Mouse (Mus musculus) forebrain, embryonic 14.5 days (tissue): Measurements from ENCODE around the gene Fam187b. TPM values are rescaled to one million over a fixed set of nuclear protein-coding genes. Genes with fewer than 3 reads are reported as not detected.
A peak's percentile ranks its signal among the peaks of the same experiment; 100 is the strongest.
"Not testable (repeated sequence)": the region's sequence is repeated elsewhere in the genome, so short reads cannot be mapped to it uniquely, and the experiment has no call there.

Experiments
- ATAC-seq: fragments of 200-750 bp; cut with Nextera tagmentation; 2 replicates; pipeline ENCODE4 v1.8.0; 2017; ENCODE audit warnings: mild to moderate bottlenecking, moderate library complexity
- DNase-seq: peaks from one replicate; pipeline ENCODE4 v3.0.0-alpha.2; 2015; ENCODE audit warnings: low spot score
- H3K27ac ChIP-seq: fragments of 300-500 bp; sonication (generic); 2 replicates; pipeline ENCODE4 v1.5.1; 2014; ENCODE audit warnings: low read depth, mild to moderate bottlenecking, control low read depth, low read length, moderate library complexity
- H3K27me3 ChIP-seq: fragments of 300-500 bp; sonication (generic); replicated peaks from 2 replicates; pipeline ENCODE4 v1.6.1; 2014; ENCODE audit warnings: low read length, control low read depth, mixed read lengths; ENCODE audit not compliant: control insufficient read depth, insufficient read depth
- H3K36me3 ChIP-seq: fragments of 300-500 bp; sonication (generic); 2 replicates; pipeline ENCODE4 v1.6.1; 2014; ENCODE audit warnings: low read length, control low read depth; ENCODE audit not compliant: control insufficient read depth, insufficient read depth
- H3K4me1 ChIP-seq: fragments of 300-500 bp; sonication (generic); 2 replicates; pipeline ENCODE4 v1.6.1; 2014; ENCODE audit warnings: antibody characterized with exemption, low read length, control low read depth; ENCODE audit not compliant: control insufficient read depth, insufficient read depth
- H3K4me2 ChIP-seq: fragments of 300-500 bp; sonication (generic); 2 replicates; pipeline ENCODE4 v1.6.1; 2014; ENCODE audit warnings: mild to moderate bottlenecking, control low read depth, low read length
- H3K4me3 ChIP-seq: fragments of 300-500 bp; sonication (generic); 2 replicates; pipeline ENCODE4 v1.5.1; 2014; ENCODE audit warnings: low read depth, low read length, control low read depth
- H3K9ac ChIP-seq: fragments of 300-500 bp; sonication (generic); 2 replicates; pipeline ENCODE4 v1.6.1; 2014; ENCODE audit warnings: mild to moderate bottlenecking, low read length, control low read depth, moderate library complexity
- H3K9me3 ChIP-seq: fragments of 300-500 bp; sonication (generic); replicated peaks from 2 replicates; pipeline ENCODE4 v1.6.1; 2016; ENCODE audit warnings: low read length, control low read depth, mixed read lengths; ENCODE audit not compliant: control insufficient read depth
- WGBS: fragments of 180-500 bp; shearing (Covaris S2); extraction: QIAGEN DNeasy Blood & Tissue Kit; methylation state at CpG from one replicate; pipeline ENCODE4 v1.1.7; 2014; 5-methylcytosine and 5-hydroxymethylcytosine counted together
- polyA plus RNA-seq: library from polyadenylated mRNA; unstranded; fragments of >200 nt; fragmentation: Nextera tagmentation; extraction: Ambion mirVana; gene quantifications from 2 replicates; pipeline ENCODE4 v1.2.1, GENCODE M21; 2014

The Fam187b gene
- polyA plus RNA-seq = 0.20 and 0.35 TPM in 2 replicates

DNA sequence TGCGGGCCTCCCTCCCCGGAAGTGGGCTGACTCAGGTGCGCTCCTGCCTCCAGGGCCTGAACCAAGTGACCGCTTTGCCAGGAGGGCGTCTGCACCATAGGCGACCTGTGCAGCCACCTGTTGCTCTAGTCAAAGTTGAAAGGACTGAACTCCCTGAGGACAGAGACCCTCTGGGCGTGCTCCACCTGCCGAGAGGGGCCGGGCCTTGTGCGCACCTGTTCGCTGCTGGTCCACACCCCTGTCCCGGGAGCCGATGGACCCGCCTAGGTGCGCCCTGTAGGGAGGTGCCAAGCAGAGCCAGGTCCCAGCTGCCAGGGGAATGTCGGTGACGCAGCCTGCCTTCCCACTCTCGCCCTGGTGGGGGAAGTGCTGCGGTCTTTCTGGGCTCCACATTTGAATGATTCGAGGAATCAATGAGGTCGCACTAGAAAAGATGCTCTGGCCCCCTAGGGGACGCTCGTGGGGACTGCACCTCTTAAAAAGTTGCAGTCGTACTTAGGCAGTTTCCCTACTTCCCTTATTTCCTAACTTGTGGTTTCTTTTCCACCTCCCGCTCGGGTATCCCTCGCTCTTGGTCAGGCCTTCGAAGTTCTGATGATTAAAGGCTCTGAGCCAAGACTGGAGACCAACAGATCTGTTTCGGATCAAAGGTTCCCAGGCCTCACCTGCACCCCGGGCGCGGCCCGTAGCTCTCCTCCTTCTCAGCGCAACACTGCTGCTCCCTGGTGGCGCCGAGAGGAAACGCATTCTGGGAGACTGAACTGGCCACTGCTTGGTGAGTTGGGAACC, at the start of gene Fam187b:
Gene Fam187b (plus strand): TSS at position 290 of the 789 bp plus-strand sequence.
- peak within 1 kb of the TSS; percentile 44 for H3K9ac ChIP-seq
- DNase-seq (peak; percentile 86), ATAC-seq (peak; percentile 88)

DNA sequence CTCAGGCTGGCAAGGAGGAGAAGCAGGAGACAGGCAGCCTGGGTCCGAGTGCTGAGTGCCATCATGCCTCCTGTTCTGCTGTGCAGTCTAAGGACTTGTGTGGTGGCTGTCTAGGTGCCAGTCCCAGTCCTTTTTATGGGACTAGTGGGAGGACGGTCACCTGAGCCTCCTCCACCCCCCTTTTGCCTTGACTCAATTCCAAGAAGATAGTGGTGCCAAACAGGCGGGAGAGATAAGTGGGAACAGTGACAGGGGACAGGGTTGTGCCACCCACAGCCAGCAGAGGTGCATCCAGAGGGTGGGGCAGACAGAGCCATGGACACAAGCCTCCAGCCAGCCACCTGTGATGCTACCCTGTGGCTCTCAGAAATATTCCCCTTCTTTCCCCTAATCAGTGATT, 49.5 kb upstream of the Fam187b start:
- Histone ChIP-seq H3K9ac (no peak overlapping the region), H3K36me3 (no peaks in the 10 kb centered on the region), H3K9me3 (no peaks in the 10 kb centered on the region), H3K4me1 (no peaks in the 10 kb centered on the region), H3K4me3 (no peak overlapping the region), H3K27ac (no peak overlapping the region), H3K4me2 (no peak overlapping the region), H3K27me3 (no peaks in the 10 kb centered on the region)
- ATAC-seq (no peak), DNase-seq (no peak)
- 66% methylated on average over 3 of the region's 3 CpGs for WGBS

More for the DNA sequence above, at the start of gene Fam187b:
- no peak within 1 kb of the TSS; the same call in 1 of the 2 replicates for H3K27ac ChIP-seq
- H3K4me3 ChIP-seq = peak within 1 kb of the TSS; percentile 34
- H3K4me1 ChIP-seq = peaks cover 8% of the 10 kb centered on the region; the same call in 1 of the 2 replicates
- no peaks in the 10 kb centered on the region for H3K9me3 ChIP-seq
- peak within 1 kb of the TSS; percentile 65 for H3K4me2 ChIP-seq
- no peaks in the 10 kb centered on the region for H3K36me3 ChIP-seq
- WGBS = under 1% methylated on average over 36 of the region's 37 CpGs
- H3K27me3 ChIP-seq = peaks cover 8% of the 10 kb centered on the region

DNA sequence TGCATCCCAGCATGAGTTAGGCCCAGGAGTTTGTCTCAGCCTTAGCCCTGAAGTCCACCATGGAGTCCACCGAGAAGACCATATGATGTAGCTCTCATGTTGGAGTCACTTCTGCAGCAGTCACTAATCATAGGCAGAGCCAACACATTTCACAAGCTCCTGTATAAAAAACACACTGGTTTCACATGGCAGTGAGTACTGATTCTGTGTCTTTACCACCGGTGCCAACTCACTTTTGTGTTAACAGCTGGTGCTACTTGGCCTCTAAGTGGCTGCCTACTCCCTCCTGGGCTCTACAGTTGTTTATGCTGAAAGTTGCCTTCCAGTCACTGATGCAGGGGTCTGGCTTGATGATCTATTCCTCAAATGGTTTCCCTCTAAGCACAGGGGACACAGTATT, 49.0 kb upstream of the Fam187b start, which contains the start of gene Hamp2:
Gene Hamp2 (minus strand): TSS at position 101 of the 400 bp plus-strand sequence.
- WGBS = 82% methylated on average over 2 of the region's 2 CpGs
- H3K4me1 ChIP-seq, DNase-seq, H3K4me3 ChIP-seq, H3K36me3 ChIP-seq, H3K27ac ChIP-seq, ATAC-seq, H3K27me3 ChIP-seq, H3K9ac ChIP-seq, H3K4me2 ChIP-seq, H3K9me3 ChIP-seq: not testable (repeated sequence)

DNA sequence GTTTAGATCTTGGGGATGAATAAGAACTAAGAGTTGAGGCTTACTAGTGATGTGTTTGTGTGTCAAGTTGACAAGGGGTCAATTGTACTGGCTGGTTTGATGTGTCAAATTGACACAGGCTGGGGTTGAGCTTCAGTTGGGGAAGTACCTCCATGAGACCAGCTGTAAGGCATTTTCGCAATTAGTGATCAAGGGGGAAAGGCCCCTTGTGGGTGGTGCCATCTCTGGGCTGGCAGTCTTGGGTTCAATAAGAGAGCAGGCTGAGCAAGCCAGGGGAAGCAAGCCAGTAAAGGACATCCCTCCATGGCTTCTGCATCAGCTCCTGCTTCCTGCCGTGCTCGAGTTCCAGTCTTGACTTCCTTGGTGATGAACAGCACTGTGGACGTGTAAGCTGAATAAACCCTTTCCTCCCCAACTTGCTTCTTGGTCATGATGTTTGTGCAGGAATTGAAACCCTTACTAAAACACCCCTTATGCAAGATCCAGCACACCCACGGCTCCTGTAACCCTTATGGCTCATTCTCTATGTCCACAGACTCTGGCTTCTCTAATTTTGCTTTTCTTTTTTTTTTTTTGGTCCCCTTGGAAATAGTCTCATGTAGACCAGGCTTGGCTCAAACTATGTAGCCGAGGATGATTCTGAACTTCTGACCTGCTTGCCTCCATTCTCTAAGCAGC, 38.0 kb upstream of the Fam187b start:
- H3K36me3 ChIP-seq, H3K27ac ChIP-seq, H3K4me1 ChIP-seq, H3K4me2 ChIP-seq, H3K27me3 ChIP-seq, DNase-seq, H3K9ac ChIP-seq, ATAC-seq, H3K4me3 ChIP-seq, H3K9me3 ChIP-seq: not testable (repeated sequence)
- WGBS = 79% methylated on average over 6 of the region's 6 CpGs

DNA sequence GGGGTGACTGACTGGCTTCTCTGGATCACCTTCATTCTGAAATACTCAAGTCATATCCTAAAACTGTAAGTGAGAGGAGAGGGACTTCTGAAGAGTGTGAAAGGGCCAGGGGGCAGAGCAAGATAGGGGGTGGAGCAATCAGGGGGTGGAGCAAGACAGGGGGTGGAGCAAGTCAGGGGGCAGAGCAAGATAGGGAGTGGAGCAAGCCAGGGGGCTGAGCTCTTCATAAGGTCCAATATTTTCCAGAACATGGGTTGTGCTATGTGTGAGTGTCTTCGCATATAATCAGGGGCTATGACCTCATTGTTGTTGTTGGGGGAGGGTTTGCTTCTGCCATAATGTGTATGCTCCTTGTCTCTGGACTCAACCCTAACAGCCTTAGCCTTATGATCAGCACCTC, 33.5 kb upstream of the Fam187b start:
- H3K9me3 ChIP-seq, H3K4me2 ChIP-seq: not testable (repeated sequence)

DNA sequence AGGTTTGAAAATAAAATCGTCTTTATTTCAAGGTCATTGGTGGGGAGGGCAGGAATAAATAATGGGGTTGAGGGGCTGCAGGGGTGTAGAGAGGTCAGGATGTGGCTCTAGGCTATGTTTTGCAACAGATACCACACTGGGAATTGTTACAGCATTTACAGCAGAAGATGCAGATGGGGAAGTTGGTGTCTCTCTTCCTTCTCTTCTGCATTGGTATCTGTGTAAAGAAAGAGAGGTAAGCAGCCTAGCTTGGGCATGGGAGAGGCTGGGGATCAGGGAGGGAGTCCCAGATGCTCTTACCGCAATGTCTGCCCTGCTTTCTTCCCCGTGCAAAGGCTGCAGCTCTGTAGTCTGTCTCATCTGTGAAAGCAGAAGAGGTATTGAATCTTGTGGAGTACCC, 31.2 kb upstream of the Fam187b start:
- peaks cover 16% of the 10 kb centered on the region for H3K36me3 ChIP-seq
- not testable (repeated sequence) for H3K9ac ChIP-seq, H3K4me1 ChIP-seq, DNase-seq, H3K9me3 ChIP-seq, ATAC-seq, H3K4me2 ChIP-seq, H3K27me3 ChIP-seq, H3K27ac ChIP-seq, H3K4me3 ChIP-seq
- WGBS = 62% methylated on average over 3 of the region's 3 CpGs

More for the DNA sequence above, 33.5 kb upstream of the Fam187b start:
- WGBS = 90% methylated on average over 1 of the region's 1 CpGs
- H3K4me1 ChIP-seq, ATAC-seq, H3K27ac ChIP-seq, DNase-seq, H3K4me3 ChIP-seq, H3K36me3 ChIP-seq, H3K9ac ChIP-seq, H3K27me3 ChIP-seq: not testable (repeated sequence)

DNA sequence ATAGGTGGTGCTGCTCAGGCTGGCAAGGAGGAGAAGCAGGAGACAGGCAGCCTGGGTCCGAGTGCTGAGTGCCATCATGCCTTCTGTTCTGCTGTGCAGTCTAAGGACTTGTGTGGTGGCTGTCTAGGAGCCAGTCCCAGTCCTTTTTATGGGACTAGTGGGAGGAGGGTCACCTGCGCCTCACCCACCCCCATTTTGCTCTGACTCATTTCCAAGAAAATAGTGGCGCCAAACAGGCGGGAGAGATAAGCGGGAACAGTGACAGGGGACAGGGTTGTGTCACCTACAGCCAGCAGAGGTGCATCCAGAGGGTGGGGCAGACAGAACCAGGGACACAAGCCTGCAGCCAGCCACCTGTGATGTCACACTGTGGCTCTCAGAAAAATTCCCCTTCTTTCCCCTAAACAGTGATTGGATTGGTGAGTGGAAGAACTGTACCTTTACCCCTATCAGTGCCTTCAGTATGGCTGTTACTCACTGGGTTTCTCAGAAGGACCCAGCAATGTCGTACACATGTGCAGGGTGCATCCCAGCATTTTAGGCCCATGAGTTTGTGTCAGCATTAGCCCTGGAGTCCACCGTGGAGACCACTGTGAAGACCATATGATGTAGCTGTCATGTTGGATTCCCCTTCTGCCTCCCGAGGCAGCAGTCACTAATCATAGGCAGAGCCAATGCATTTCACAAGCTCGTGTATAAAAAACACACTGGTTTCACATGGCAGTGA, 29.5 kb upstream of the Fam187b start, which contains the start of gene Hamp:
Gene Hamp (minus strand): TSS at position 124 of the 727 bp plus-strand sequence.
- H3K27ac ChIP-seq = no peak within 1 kb of the TSS
- no peaks in the 10 kb centered on the region for H3K4me1 ChIP-seq
- H3K4me2 ChIP-seq = no peak within 1 kb of the TSS
- peaks cover 21% of the 10 kb centered on the region for H3K36me3 ChIP-seq
- ATAC-seq = no peak
- H3K27me3 ChIP-seq = no peaks in the 10 kb centered on the region
- no peak for DNase-seq
- H3K9me3 ChIP-seq = no peaks in the 10 kb centered on the region
- no peak within 1 kb of the TSS for H3K9ac ChIP-seq
- no peak within 1 kb of the TSS for H3K4me3 ChIP-seq
- 78% methylated on average over 9 of the region's 9 CpGs for WGBS

DNA sequence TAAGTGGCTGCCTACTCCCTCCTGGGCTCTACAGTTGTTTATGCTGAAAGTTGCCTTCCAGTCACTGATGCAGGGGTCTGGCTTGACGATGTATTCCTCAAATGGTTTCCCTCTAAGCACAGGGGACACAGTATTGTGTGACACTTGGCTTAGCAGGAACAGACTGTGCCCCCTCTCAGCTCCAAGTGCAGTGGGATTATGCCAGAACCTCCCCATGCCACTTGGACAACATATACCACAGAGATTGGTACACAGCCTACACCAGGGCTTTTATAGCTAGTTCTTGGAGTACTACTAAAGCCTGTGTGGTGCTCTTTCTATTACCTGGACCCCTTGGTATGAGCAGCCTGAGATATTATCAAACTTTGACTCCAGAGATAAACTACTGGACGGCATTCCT, 28.9 kb upstream of the Fam187b start:
- H3K36me3 ChIP-seq = peaks cover 26% of the 10 kb centered on the region
- not testable (repeated sequence) for H3K4me3 ChIP-seq, ATAC-seq, DNase-seq, H3K9me3 ChIP-seq, H3K9ac ChIP-seq, H3K27me3 ChIP-seq, H3K4me2 ChIP-seq, H3K27ac ChIP-seq, H3K4me1 ChIP-seq
- 71% methylated on average over 2 of the region's 2 CpGs for WGBS
